ENCODE assay signal across 13 mouse cellular contexts in the genomic region with DNA sequence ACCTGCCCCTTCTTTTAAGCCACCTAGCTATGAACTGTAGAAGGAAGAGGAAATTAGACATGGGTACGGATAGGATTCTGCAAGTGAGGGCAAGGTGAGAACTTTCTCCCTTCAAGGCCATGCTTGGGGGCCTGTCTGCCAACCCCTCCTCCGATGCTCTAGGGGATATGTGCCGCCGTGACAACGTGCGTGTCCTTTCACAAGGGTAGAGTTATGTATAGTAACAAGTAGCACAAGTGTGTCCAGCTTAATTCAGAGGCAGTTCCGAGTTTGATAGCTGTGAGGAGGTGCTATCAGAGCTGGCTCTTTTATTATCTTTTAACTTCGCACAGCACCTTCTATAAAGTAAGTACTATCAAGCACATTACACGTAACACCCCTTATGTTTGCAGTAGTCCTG.
DNase-seq lines count a peak whose midpoint lies in the region; ATAC-seq lines count a peak whose summit lies in the region.
"Had no signal": no experiment of that assay in that cellular context is flagged by ENCODE, and none has a peak within 500 bp of the region (broad histone marks: within the 10 kb centered on the region; RNA-seq: fewer than 3 reads in every experiment).

No protein-coding gene starts in this region.

- H3K4me3 ChIP-seq in heart, embryonic 13.5 days = no peak overlapping the region
- H3K4me3 ChIP-seq in limb, embryonic 12.5 days (replicated peaks) = no peak overlapping the region
- no peak overlapping the region for H3K4me3 ChIP-seq in limb, embryonic 10.5 days
- H3K4me3 ChIP-seq in embryonic facial prominence, embryonic 14.5 days (ENCODE audit: low read depth, low read length) = no peak overlapping the region
- no peak overlapping the region for H3K4me3 ChIP-seq in forebrain, embryonic 16.5 days (replicated peaks; ENCODE audit: low read length)
- H3K4me3 ChIP-seq: kidney, embryonic 15.5 days; limb, embryonic 15.5 days had no signal

- H3K4me2 ChIP-seq in heart, embryonic 13.5 days = peak overlapping the region; percentile 33
- no peak overlapping the region for H3K4me2 ChIP-seq in limb, embryonic 12.5 days
- no peak overlapping the region for H3K4me2 ChIP-seq in embryonic facial prominence, embryonic 14.5 days (ENCODE audit: low read depth, low read length)
- H3K4me2 ChIP-seq in forebrain, embryonic 16.5 days (ENCODE audit: low read length) = no peak overlapping the region
- H3K4me2 ChIP-seq: kidney, embryonic 15.5 days; limb, embryonic 15.5 days had no signal

- no peaks in the 10 kb centered on the region for H3K36me3 ChIP-seq in heart, embryonic 13.5 days
- no peaks in the 10 kb centered on the region for H3K36me3 ChIP-seq in limb, embryonic 12.5 days
- H3K36me3 ChIP-seq in limb, embryonic 10.5 days = no peaks in the 10 kb centered on the region
- no peaks in the 10 kb centered on the region for H3K36me3 ChIP-seq in embryonic facial prominence, embryonic 14.5 days (ENCODE audit: control insufficient read depth, insufficient read depth, low read length)
- H3K36me3 ChIP-seq in forebrain, embryonic 16.5 days (ENCODE audit: control insufficient read depth, insufficient read depth) = no peaks in the 10 kb centered on the region
- H3K36me3 ChIP-seq: kidney, embryonic 15.5 days; limb, embryonic 15.5 days had no signal

- H3K27ac ChIP-seq in heart, embryonic 13.5 days (replicated peaks) = peak overlapping the region; percentile 40
- peak overlapping the region; percentile 3; the same call in 1 of the 2 replicates for H3K27ac ChIP-seq in limb, embryonic 12.5 days
- H3K27ac ChIP-seq in limb, embryonic 10.5 days = no peak overlapping the region
- peak overlapping the region; percentile 22; the same call in 1 of the 2 replicates for H3K27ac ChIP-seq in embryonic facial prominence, embryonic 14.5 days (replicated peaks; ENCODE audit: low read depth, low read length)
- H3K27ac ChIP-seq in forebrain, embryonic 16.5 days (ENCODE audit: low read length) = no peak overlapping the region; the same call in 1 of the 2 replicates
- H3K27ac ChIP-seq: limb, embryonic 15.5 days had no signal

- H3K9ac ChIP-seq in heart, embryonic 13.5 days = no peak overlapping the region
- no peak overlapping the region for H3K9ac ChIP-seq in limb, embryonic 12.5 days (replicated peaks)
- H3K9ac ChIP-seq in embryonic facial prominence, embryonic 14.5 days (ENCODE audit: low read depth, low read length) = no peak overlapping the region
- H3K9ac ChIP-seq in forebrain, embryonic 16.5 days (replicated peaks; ENCODE audit: low read depth, low read length) = 0 out of 2 replicates have a peak overlapping the region, but pooled peaks have one; percentile 32
- H3K9ac ChIP-seq: kidney, embryonic 15.5 days; limb, embryonic 15.5 days; liver, postnatal 0 days had no signal

- H3K9me3 ChIP-seq in heart, embryonic 13.5 days = no peaks in the 10 kb centered on the region
- H3K9me3 ChIP-seq in limb, embryonic 12.5 days = no peaks in the 10 kb centered on the region
- H3K9me3 ChIP-seq in limb, embryonic 10.5 days (replicated peaks) = no peaks in the 10 kb centered on the region
- no peaks in the 10 kb centered on the region for H3K9me3 ChIP-seq in embryonic facial prominence, embryonic 14.5 days (ENCODE audit: control insufficient read depth, low read length)
- H3K9me3 ChIP-seq in forebrain, embryonic 16.5 days (ENCODE audit: control insufficient read depth, low read length) = no peaks in the 10 kb centered on the region
- H3K9me3 ChIP-seq: kidney, embryonic 15.5 days; limb, embryonic 15.5 days had no signal

- WGBS in heart, embryonic 13.5 days = 54% methylated on average over 9 of the region's 9 CpGs
- 81% methylated on average over 9 of the region's 9 CpGs for WGBS in limb, embryonic 12.5 days
- WGBS in limb, embryonic 10.5 days = 90% methylated on average over 9 of the region's 9 CpGs
- WGBS in embryonic facial prominence, embryonic 14.5 days = 78% methylated on average over 9 of the region's 9 CpGs
- 75% methylated on average over 9 of the region's 9 CpGs for WGBS in forebrain, embryonic 16.5 days

- H3K27me3 ChIP-seq in heart, embryonic 13.5 days (replicated peaks) = peaks cover 31% of the 10 kb centered on the region
- no peaks in the 10 kb centered on the region for H3K27me3 ChIP-seq in limb, embryonic 12.5 days
- 0 out of 2 replicates have a peak, but pooled peaks cover 5% of the 10 kb centered on the region for H3K27me3 ChIP-seq in limb, embryonic 10.5 days (ENCODE audit: low read depth, poor library complexity, severe bottlenecking)
- no peaks in the 10 kb centered on the region for H3K27me3 ChIP-seq in embryonic facial prominence, embryonic 14.5 days (replicated peaks; ENCODE audit: control insufficient read depth, insufficient read depth, low read length)
- H3K27me3 ChIP-seq in forebrain, embryonic 16.5 days (replicated peaks; ENCODE audit: control insufficient read depth, insufficient read depth, low read length) = no peaks in the 10 kb centered on the region
- H3K27me3 ChIP-seq: kidney, embryonic 15.5 days; limb, embryonic 15.5 days had no signal

- peaks cover 17% of the 10 kb centered on the region for H3K4me1 ChIP-seq in heart, embryonic 13.5 days
- peaks cover 22% of the 10 kb centered on the region for H3K4me1 ChIP-seq in limb, embryonic 12.5 days (replicated peaks)
- H3K4me1 ChIP-seq in limb, embryonic 10.5 days = peaks cover 31% of the 10 kb centered on the region
- H3K4me1 ChIP-seq in embryonic facial prominence, embryonic 14.5 days (ENCODE audit: control insufficient read depth, insufficient read depth, low read length) = peaks cover 28% of the 10 kb centered on the region
- peaks cover 31% of the 10 kb centered on the region for H3K4me1 ChIP-seq in forebrain, embryonic 16.5 days (replicated peaks; ENCODE audit: control insufficient read depth, insufficient read depth, low read length)

- intact Hi-C loops in heart, postnatal 10 days (cut with DNase I) = loop anchor here (5.0 kb wide), 1 partner anchor 209 kb away; no protein-coding TSS in a partner anchor

- ATAC-seq in heart, embryonic 13.5 days (ENCODE audit: extremely low read depth, insufficient number of reproducible peaks, low FRiP score, low TSS enrichment) = no peak
- ATAC-seq in limb, embryonic 12.5 days (ENCODE audit: insufficient number of reproducible peaks, insufficient read depth, low FRiP score, low TSS enrichment, low read depth) = no peak
- no peak for ATAC-seq in embryonic facial prominence, embryonic 14.5 days (ENCODE audit: low read depth)
- ATAC-seq in forebrain, embryonic 16.5 days = no peak
- no peak for ATAC-seq in granulocyte monocyte progenitor cell, adult 5-6 weeks (replicated peaks; ENCODE audit: poor library complexity, severe bottlenecking)
- ATAC-seq: liver, postnatal 0 days had no signal

- DNase-seq in heart, postnatal 10 days = no peak
- DNase-seq in limb, embryonic 10.5 days (ENCODE audit: low spot score) = no peak
- DNase-seq in embryonic facial prominence, embryonic 14.5 days (ENCODE audit: low spot score) = no peak
- DNase-seq: cerebellum, adult 11 months; liver, postnatal 0 days; lung, postnatal 36 days; thymus, adult 2 months had no signal

Comparison
In these comparisons a context has a peak if more than half of its experiments do, and no peak if none do; other contexts are left out.
1. H3K27ac ChIP-seq: peak in heart, embryonic 13.5 days (single experiment), limb, embryonic 12.5 days (single experiment) and embryonic facial prominence, embryonic 14.5 days (single experiment); none in limb, embryonic 10.5 days (single experiment) and forebrain, embryonic 16.5 days (single experiment).